Mouse (Mus musculus) forebrain, embryonic 15.5 days (tissue): ENCODE measurements around the gene Snapc3. TPM values are rescaled to one million over a fixed set of nuclear protein-coding genes. Genes with fewer than 3 reads are reported as not detected.
"Not testable (repeated sequence)": the region's sequence is repeated elsewhere in the genome, so short reads cannot be mapped to it uniquely, and the experiment has no call there.

ENCODE experiments used
- ATAC-seq: fragments of 200-750 bp; cut with Nextera tagmentation; replicated peaks from 2 replicates; pipeline ENCODE4 v1.8.0; 2017; ENCODE audit warnings: mild to moderate bottlenecking, moderate TSS enrichment, moderate library complexity
- H3K27ac ChIP-seq: fragments of 300-500 bp; sonication (generic); replicated peaks from 2 replicates; pipeline ENCODE4 v1.5.1; 2015; ENCODE audit warnings: mild to moderate bottlenecking, inconsistent platforms
- H3K27me3 ChIP-seq: fragments of 300-500 bp; sonication (generic); 2 replicates; pipeline ENCODE4 v1.6.1; 2015; ENCODE audit warnings: inconsistent platforms
- H3K36me3 ChIP-seq: fragments of 300-500 bp; sonication (generic); 2 replicates; pipeline ENCODE4 v1.6.1; 2015; ENCODE audit warnings: mild to moderate bottlenecking, inconsistent platforms
- H3K4me1 ChIP-seq: fragments of 300-500 bp; sonication (generic); 2 replicates; pipeline ENCODE4 v1.6.1; 2015; ENCODE audit warnings: inconsistent platforms
- H3K4me2 ChIP-seq: fragments of 300-500 bp; sonication (generic); replicated peaks from 2 replicates; pipeline ENCODE4 v1.6.1; 2015; ENCODE audit warnings: mild to moderate bottlenecking, inconsistent platforms
- H3K4me3 ChIP-seq: fragments of 300-500 bp; sonication (generic); 2 replicates; pipeline ENCODE4 v1.5.1; 2015; ENCODE audit warnings: mild to moderate bottlenecking, inconsistent platforms
- H3K9ac ChIP-seq: fragments of 300-500 bp; sonication (generic); replicated peaks from 2 replicates; pipeline ENCODE4 v1.6.1; 2015; ENCODE audit warnings: mild to moderate bottlenecking, inconsistent platforms
- H3K9me3 ChIP-seq: fragments of 300-500 bp; sonication (generic); 2 replicates; pipeline ENCODE4 v1.6.1; 2016; ENCODE audit warnings: inconsistent platforms
- WGBS: fragments of 180-500 bp; shearing (Covaris S2); methylation state at CpG from one replicate; pipeline ENCODE4 v1.1.7; 2015; ENCODE audit warnings: mixed read lengths; 5-methylcytosine and 5-hydroxymethylcytosine counted together
- polyA plus RNA-seq: library from polyadenylated mRNA; unstranded; fragments of >200 nt; fragmentation: Nextera tagmentation; extraction: Ambion mirVana; gene quantifications from 2 replicates; pipeline ENCODE4 v1.2.1, GENCODE M21; 2015

Snapc3 gene
- polyA plus RNA-seq, 1 experiment from 2014 or later: 101 TPM

DNA sequence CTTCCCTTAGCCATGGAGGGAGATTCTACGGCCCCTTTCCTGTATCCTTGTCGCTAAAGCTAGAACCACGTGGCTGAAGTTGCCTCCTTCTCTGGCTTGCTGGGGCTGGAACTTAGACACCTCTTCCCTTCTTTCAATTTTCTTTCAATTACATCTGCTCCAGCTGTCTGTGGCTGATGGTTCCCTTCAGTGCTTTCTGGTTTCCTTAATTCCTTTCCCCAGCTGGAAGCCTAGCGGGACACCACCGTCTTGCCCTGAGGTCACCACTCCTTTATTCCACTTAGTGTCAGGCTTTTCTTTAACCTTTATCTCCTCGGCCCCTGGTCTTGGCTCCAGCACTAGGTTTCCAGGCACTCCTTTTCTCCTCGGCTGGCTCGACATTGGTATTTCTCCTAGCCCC lies 93.6 kb downstream of the Snapc3 start:
- WGBS: 43% methylated on average over 8 of the region's 8 CpGs
- Histone ChIP-seq H3K4me2 (no peak overlapping the region), H3K4me3 (no peak overlapping the region), H3K27me3 (no peaks in the 10 kb centered on the region), H3K27ac (no peak overlapping the region), H3K36me3 (no peaks in the 10 kb centered on the region), H3K9ac (no peak overlapping the region), H3K4me1 (no peaks in the 10 kb centered on the region), H3K9me3 (no peaks in the 10 kb centered on the region)
- no peak for ATAC-seq

DNA sequence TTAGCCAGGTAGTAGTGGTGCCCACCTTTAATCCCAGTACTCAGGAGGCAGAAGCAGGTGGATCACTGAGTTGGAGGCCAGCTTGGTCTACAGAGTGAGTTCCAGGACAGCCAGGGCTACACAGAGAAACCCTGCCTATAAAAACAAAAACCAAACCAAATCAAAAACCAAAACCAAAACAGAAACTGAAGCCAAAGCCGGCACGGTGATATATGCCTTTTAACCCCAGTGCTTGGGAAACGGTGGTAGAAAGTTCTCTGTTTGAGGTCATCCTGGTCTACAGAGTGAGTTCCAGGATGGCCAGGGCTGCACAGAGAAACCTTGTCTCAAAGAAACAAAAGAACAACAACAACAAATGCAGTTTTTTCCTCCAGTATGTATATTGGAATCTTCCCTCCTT lies 94.7 kb downstream of the Snapc3 start:
- no peaks in the 10 kb centered on the region for H3K27me3 ChIP-seq
- WGBS: 94% methylated on average over 3 of the region's 3 CpGs
- no peak overlapping the region for H3K4me3 ChIP-seq
- H3K9me3 ChIP-seq: no peaks in the 10 kb centered on the region
- no peak overlapping the region for H3K27ac ChIP-seq
- no peak overlapping the region for H3K4me2 ChIP-seq
- no peaks in the 10 kb centered on the region for H3K36me3 ChIP-seq
- H3K4me1 ChIP-seq: no peaks in the 10 kb centered on the region
- no peak for ATAC-seq
- no peak overlapping the region for H3K9ac ChIP-seq

DNA sequence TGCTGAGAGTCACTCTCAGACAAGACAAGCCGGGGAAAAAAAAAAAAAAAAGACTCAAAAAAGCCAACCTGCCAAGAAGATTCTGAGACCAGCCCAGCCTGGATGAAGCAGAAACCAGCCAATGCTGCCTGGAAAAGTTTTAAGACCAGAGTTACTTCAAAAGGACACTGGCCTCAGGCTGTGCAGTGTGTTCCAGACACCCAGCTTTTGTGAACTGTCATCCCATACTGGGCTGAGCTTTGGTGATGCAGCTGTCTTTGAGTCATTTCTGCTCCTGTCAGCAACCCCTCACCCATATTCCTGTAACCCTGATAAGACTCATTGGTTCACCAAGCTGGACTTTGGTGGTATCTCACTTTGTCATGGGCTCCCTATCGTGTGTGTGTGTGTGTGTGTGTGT lies 95.1 kb downstream of the Snapc3 start:
- ATAC-seq: no peak
- Histone ChIP-seq H3K4me2 (no peak overlapping the region), H3K4me3 (no peak overlapping the region), H3K36me3 (no peaks in the 10 kb centered on the region), H3K27me3 (no peaks in the 10 kb centered on the region), H3K9me3 (no peaks in the 10 kb centered on the region), H3K27ac (no peak overlapping the region), H3K4me1 (no peaks in the 10 kb centered on the region), H3K9ac (no peak overlapping the region)
- 76% methylated on average over 2 of the region's 2 CpGs for WGBS

DNA sequence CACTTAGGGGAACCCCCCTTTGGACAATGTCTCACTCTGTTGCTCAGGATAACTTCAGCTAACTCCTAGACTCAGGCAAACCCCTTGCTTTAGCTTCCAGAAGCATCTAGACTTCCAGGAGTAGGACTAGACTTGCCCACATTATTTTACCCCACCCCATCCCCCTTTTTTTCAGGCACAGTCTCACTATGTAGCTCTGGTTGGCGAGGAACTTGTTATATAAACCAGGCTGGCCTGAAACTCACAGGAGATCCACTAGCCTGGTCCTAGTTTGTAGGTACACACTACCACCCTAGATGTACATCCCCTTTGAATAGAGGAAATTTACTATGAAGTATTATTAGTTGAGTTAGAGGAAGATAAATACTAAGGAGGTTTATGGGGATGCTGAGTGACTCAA lies 96.7 kb downstream of the Snapc3 start:
- Histone ChIP-seq H3K4me3 (no peak overlapping the region), H3K27me3 (no peaks in the 10 kb centered on the region), H3K36me3 (no peaks in the 10 kb centered on the region), H3K27ac (no peak overlapping the region), H3K9me3 (no peaks in the 10 kb centered on the region), H3K9ac (no peak overlapping the region), H3K4me1 (no peaks in the 10 kb centered on the region), H3K4me2 (no peak overlapping the region)
- no peak for ATAC-seq
- WGBS: 74% methylated on average over 1 of the region's 1 CpGs

DNA sequence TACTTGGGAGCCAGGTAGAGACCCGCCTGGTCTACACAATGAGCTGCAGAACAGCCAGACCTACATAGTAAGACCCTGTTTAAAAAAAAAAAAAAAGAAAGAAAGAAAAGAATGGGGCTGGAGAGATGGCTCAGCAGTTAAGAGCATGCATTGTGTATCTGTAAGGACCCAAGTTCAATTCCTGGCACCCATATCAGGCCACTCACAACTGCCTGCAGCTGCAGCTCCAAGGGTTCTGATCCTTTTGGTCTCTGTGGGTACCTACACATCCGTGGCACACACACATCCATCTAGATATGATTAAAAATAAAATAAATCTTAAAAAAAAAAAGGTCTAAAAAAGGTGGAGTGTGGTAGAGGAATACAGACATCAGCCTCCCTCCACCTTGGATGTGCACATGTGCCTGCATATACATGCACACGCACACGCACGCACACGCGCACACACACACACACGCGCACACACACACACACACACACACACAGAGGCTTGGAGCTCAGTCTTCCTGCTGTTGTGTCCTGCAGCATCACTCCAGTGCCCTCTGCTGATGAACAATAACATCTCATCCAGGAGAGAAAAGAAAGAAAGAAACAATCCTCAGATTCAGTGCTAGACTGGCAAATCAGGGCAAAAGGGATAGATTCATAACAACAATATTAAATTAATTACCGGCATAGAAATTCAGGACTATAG lies 97.6 kb downstream of the Snapc3 start:
- no peak for ATAC-seq
- WGBS: 88% methylated on average over 10 of the region's 10 CpGs
- H3K4me1 ChIP-seq: no peaks in the 10 kb centered on the region
- H3K4me3 ChIP-seq: no peak overlapping the region
- H3K9me3 ChIP-seq: no peaks in the 10 kb centered on the region
- no peak overlapping the region for H3K9ac ChIP-seq
- H3K4me2 ChIP-seq: no peak overlapping the region
- H3K27me3 ChIP-seq: no peaks in the 10 kb centered on the region
- H3K36me3 ChIP-seq: no peaks in the 10 kb centered on the region
- H3K27ac ChIP-seq: no peak overlapping the region

DNA sequence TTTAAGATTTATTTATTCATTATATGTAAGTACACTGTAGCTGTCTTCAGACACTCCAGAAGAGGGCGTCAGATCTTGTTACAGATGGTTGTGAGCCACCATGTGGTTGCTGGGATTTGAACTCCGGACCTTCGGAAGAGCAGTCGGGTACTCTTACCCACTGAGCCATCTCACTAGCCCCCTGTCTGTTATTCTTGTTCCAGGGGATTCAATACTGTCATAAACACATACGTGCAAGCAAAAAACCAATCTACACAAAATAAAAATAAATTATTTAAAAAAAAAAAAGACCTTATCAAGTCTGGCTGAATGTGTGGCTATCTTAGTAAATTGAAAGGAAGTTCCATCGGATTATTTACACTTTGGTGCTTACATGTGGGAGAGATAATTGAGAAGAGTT lies 98.6 kb downstream of the Snapc3 start:
- 97% methylated on average over 5 of the region's 6 CpGs for WGBS
- not testable (repeated sequence) for H3K4me2 ChIP-seq, H3K27me3 ChIP-seq, H3K36me3 ChIP-seq, H3K27ac ChIP-seq, H3K9me3 ChIP-seq, H3K9ac ChIP-seq, H3K4me1 ChIP-seq, H3K4me3 ChIP-seq, ATAC-seq

Other genes starting within 250 kb of the Snapc3 start
- gene Ttc39b, start 93.5 kb upstream of the Snapc3 start, polyA plus RNA-seq: 11.7 and 13.7 TPM in 2 replicates
- 290 and 317 TPM in 2 replicates for gene Psip1, start 68.7 kb downstream of the Snapc3 start, polyA plus RNA-seq
- 5.5 and 5.7 TPM in 2 replicates for gene Ccdc171, start 107.8 kb downstream of the Snapc3 start, polyA plus RNA-seq